Mouse (Mus musculus) E14TG2a.4 (cell line): ENCODE data around the gene Ltb.

Experiments
- CTCF ChIP-seq: conservative IDR thresholded peaks from 2 replicates; pipeline ENCODE4 v1.5.1; 2014; ENCODE audit warnings: low read length
- NANOG ChIP-seq: IDR thresholded peaks from 2 replicates; pipeline ENCODE4 v1.6.1; 2014; ENCODE audit warnings: borderline replicate concordance, low read length, mixed read lengths
- POU5F1 ChIP-seq: IDR thresholded peaks from 2 replicates; pipeline ENCODE4 v1.6.1; 2014; ENCODE audit warnings: low read length, borderline replicate concordance

- TF ChIP-seq CTCF (no peak), POU5F1 (no peak), NANOG (no peak)
These were observed 41.6 kb downstream of the Ltb start, which contains the start of gene Nfkbil1 for GRCm38 (mm10) chr17:35235614-35236389.
